Mouse (Mus musculus) B cell, adult 2 months (primary cell): Measurements from ENCODE around the gene Defb26.

Experiments used
- DNase-seq, 2 experiments: peaks; one replicate each; pipeline ENCODE4 v3.0.0; 2022

Defb26 gene

DNA sequence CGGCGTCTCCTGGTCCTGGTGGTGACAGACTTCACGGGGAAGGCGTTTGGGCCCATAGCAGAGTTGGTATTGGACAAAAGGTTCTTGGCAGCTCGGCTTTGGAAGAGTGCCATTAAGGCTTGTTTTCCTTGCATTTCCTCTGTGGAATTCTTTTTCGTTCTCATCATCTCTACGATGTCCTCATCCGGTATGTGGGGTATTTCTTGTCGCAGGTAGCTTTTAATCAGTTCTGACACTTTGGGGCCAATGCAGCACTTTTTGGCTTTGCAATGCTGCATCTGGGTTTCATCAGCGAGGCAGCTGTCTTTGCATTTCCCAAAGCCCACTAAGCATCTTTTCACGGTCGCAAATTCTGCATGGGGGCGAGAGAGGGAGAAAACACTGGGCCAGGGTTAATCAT is 52.3 kb downstream of the Defb26 start:
- no peak for DNase-seq
